Mouse (Mus musculus) G1E (cell line): ENCODE results near the gene Gm4131.

Source experiments
- CTCF ChIP-seq: IDR thresholded peaks from 2 replicates; pipeline ENCODE4 v1.5.1; 2012; ENCODE audit warnings: low read depth, low read length, inconsistent platforms, mixed read lengths
- GATA1 ChIP-seq: IDR thresholded peaks from 2 replicates; pipeline ENCODE4 v1.6.1; 2012; ENCODE audit warnings: borderline replicate concordance, low read length, inconsistent platforms, mixed read lengths
- GATA2 ChIP-seq: IDR thresholded peaks from 2 replicates; pipeline ENCODE4 v1.6.1; 2012; ENCODE audit warnings: low read depth, low read length, inconsistent platforms, borderline replicate concordance
- TAL1 ChIP-seq: conservative IDR thresholded peaks from 2 replicates; pipeline ENCODE4 v1.6.1; 2012; ENCODE audit warnings: low read depth, low read length, inconsistent platforms, mixed read lengths

- TF ChIP-seq CTCF = no peak
- TF ChIP-seq GATA1 = no peak
- no peak for TF ChIP-seq TAL1
- TF ChIP-seq GATA2 = no peak
These were observed 4.6 kb downstream of the Gm4131 start for GRCm38 (mm10) chr14:62561875-62562748.
